Mouse (Mus musculus) embryonic facial prominence, embryonic 10.5 days (tissue): ENCODE measurements around the gene Vmn2r90. TPM values are rescaled to one million over a fixed set of nuclear protein-coding genes. Genes with fewer than 3 reads are reported as not detected.

Source experiments
- DNase-seq: peaks from one replicate; pipeline ENCODE4 v3.0.0-alpha.2; 2017; ENCODE audit warnings: low spot score
- H3K27ac ChIP-seq: fragments of 300-500 bp; sonication (generic); replicated peaks from 2 replicates; pipeline ENCODE4 v1.5.1; 2016; ENCODE audit warnings: mild to moderate bottlenecking
- H3K27me3 ChIP-seq: fragments of 300-500 bp; sonication (generic); replicated peaks from 2 replicates; pipeline ENCODE4 v1.6.1; 2016; ENCODE audit warnings: low read depth, mild to moderate bottlenecking; ENCODE audit not compliant: poor library complexity, severe bottlenecking
- H3K36me3 ChIP-seq: fragments of 300-500 bp; sonication (generic); replicated peaks from 2 replicates; pipeline ENCODE4 v1.6.1; 2016; ENCODE audit warnings: mild to moderate bottlenecking, moderate library complexity
- H3K4me1 ChIP-seq: fragments of 300-500 bp; sonication (generic); 2 replicates; pipeline ENCODE4 v1.6.1; 2016
- H3K4me3 ChIP-seq: fragments of 300-500 bp; sonication (generic); 2 replicates; pipeline ENCODE4 v1.5.1; 2016; ENCODE audit warnings: mild to moderate bottlenecking, moderate library complexity
- H3K9me3 ChIP-seq: fragments of 300-500 bp; sonication (generic); 2 replicates; pipeline ENCODE4 v1.6.1; 2016; ENCODE audit warnings: mild to moderate bottlenecking
- WGBS: fragments of 180-500 bp; shearing (Covaris S2); methylation state at CpG from one replicate; pipeline ENCODE4 v1.1.7; 2016; 5-methylcytosine and 5-hydroxymethylcytosine counted together
- polyA plus RNA-seq: library from polyadenylated mRNA; unstranded; fragments of >200 nt; fragmentation: Nextera tagmentation; extraction: Ambion mirVana; gene quantifications from 2 replicates; pipeline ENCODE4 v1.2.1, GENCODE M21; 2016

The Vmn2r90 gene
- polyA plus RNA-seq, 1 experiment from 2014 or later, result not detected

DNA sequence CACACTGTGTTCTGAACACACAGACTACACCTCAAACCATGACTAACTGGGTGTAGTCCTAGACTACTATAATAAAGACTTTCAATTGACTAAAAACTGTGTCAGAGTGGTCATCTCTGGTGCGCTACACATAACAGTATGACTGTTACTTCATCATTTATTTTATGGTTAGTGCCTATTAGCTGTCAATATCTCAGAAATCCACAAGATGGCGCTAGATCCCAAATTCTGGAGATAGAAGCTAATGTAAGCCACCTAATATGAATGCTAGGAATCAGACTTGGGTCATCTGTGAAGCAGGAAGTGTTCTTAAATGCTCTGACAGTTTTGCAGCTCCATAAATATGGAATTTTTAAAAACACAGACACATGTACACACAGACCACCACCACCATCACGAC is 62.9 kb downstream of the Vmn2r90 start:
- 11% methylated on average over 3 of the region's 3 CpGs for WGBS
- Histone ChIP-seq H3K4me3 (no peak overlapping the region), H3K27ac (no peak overlapping the region), H3K9me3 (no peaks in the 10 kb centered on the region), H3K27me3 (no peaks in the 10 kb centered on the region), H3K36me3 (no peaks in the 10 kb centered on the region), H3K4me1 (no peaks in the 10 kb centered on the region)
- DNase-seq, result no peak

Other genes with a start within 250 kb of the Vmn2r90 start
- gene Lnpep, start 78.7 kb upstream of the Vmn2r90 start, polyA plus RNA-seq, result 6.3 and 7.7 TPM in 2 replicates
- 59.1 and 61.6 TPM in 2 replicates for gene Spaca6, start 123.4 kb downstream of the Vmn2r90 start, polyA plus RNA-seq
- 1.2 and 1.5 TPM in 2 replicates for gene Has1, start 151.5 kb downstream of the Vmn2r90 start, polyA plus RNA-seq
- not detected in 2 replicates for gene Fpr1, start 180.2 kb downstream of the Vmn2r90 start, polyA plus RNA-seq
- not detected in 2 replicates for gene Fpr2, start 184.1 kb downstream of the Vmn2r90 start, polyA plus RNA-seq
- gene Fpr3, start 184.1 kb downstream of the Vmn2r90 start, polyA plus RNA-seq, result not detected in 2 replicates